Mouse (Mus musculus): Measurements from ENCODE around the gene Rock2. TPM values are rescaled to one million over a fixed set of nuclear protein-coding genes. Genes with fewer than 3 reads are reported as not detected.

Gene Rock2
- total and polyA plus RNA-seq, 2 experiments, result 1.7 to 14.5 TPM

- TF ChIP-seq POLR2A (IDR thresholded peaks at IDR 0.05; ENCODE audit: extremely low read depth, insufficient read depth, low read length) (no peak), CTCF (IDR thresholded peaks at IDR 0.05; ENCODE audit: low read depth, low read length) (no peak)
- Histone ChIP-seq H3K27ac (replicated peaks; ENCODE audit: insufficient read depth, low read depth, low read length) (no peak overlapping the region), H3K4me3 (ENCODE audit: insufficient read depth, low read depth, low read length) (no peak overlapping the region), H3K27me3 (ENCODE audit: control insufficient read depth, insufficient read depth, low read length) (no peaks in the 10 kb centered on the region), H3K79me2 (ENCODE audit: control insufficient read depth, insufficient read depth, low read length) (no peaks in the 10 kb centered on the region), H3K9ac (ENCODE audit: low read depth, low read length) (no peak overlapping the region), H3K36me3 (ENCODE audit: control insufficient read depth, insufficient read depth, low read length) (peaks cover 3% of the 10 kb centered on the region; the same call in 1 of the 2 replicates), H3K4me1 (ENCODE audit: control insufficient read depth, insufficient read depth, low read length) (no peaks in the 10 kb centered on the region)
- 89% methylated on average over 5 of the region's 5 CpGs for WGBS
- no peak for DNase-seq (ENCODE audit: extremely low read depth, low read depth, low spot score)
Measured at GRCm38 (mm10) chr12:16996281-16996680, 101.6 kb downstream of the Rock2 start.

- 94% methylated on average over 5 of the region's 5 CpGs for WGBS
- TF ChIP-seq CTCF (IDR thresholded peaks at IDR 0.05; ENCODE audit: low read depth, low read length) (no peak), POLR2A (IDR thresholded peaks at IDR 0.05; ENCODE audit: extremely low read depth, insufficient read depth, low read length) (no peak)
- H3K4me1 ChIP-seq (ENCODE audit: control insufficient read depth, insufficient read depth, low read length), result no peaks in the 10 kb centered on the region
Measured at GRCm38 (mm10) chr12:16996886-16997462, 102.3 kb downstream of the Rock2 start.

GRCm38 (mm10) chr12:16999146-16999545, 104.5 kb downstream of the Rock2 start:
- TF ChIP-seq POLR2A (IDR thresholded peaks at IDR 0.05; ENCODE audit: extremely low read depth, insufficient read depth, low read length) (no peak), CTCF (IDR thresholded peaks at IDR 0.05; ENCODE audit: low read depth, low read length) (no peak)
- 6% methylated on average over 10 of the region's 10 CpGs for WGBS
- H3K4me3 ChIP-seq (ENCODE audit: insufficient read depth, low read depth, low read length), result no peak overlapping the region

More at GRCm38 (mm10) chr12:16996886-16997462, 102.3 kb downstream of the Rock2 start:
- no peaks in the 10 kb centered on the region for H3K79me2 ChIP-seq (ENCODE audit: control insufficient read depth, insufficient read depth, low read length)
- H3K27me3 ChIP-seq (ENCODE audit: control insufficient read depth, insufficient read depth, low read length), result no peaks in the 10 kb centered on the region
- no peaks in the 10 kb centered on the region; the same call in 1 of the 2 replicates for H3K36me3 ChIP-seq (ENCODE audit: control insufficient read depth, insufficient read depth, low read length)
- DNase-seq (ENCODE audit: extremely low read depth, low read depth, low spot score), result no peak
- no peak overlapping the region for H3K27ac ChIP-seq (replicated peaks; ENCODE audit: insufficient read depth, low read depth, low read length)
- no peak overlapping the region for H3K4me3 ChIP-seq (ENCODE audit: insufficient read depth, low read depth, low read length)
- no peak overlapping the region for H3K9ac ChIP-seq (ENCODE audit: low read depth, low read length)

GRCm38 (mm10) chr12:16999739-17000497, 105.2 kb downstream of the Rock2 start, which contains the start of gene Pqlc3:
Gene Pqlc3 (minus strand): TSS chr12:17000408.
- no peaks in the 10 kb centered on the region for H3K4me1 ChIP-seq (ENCODE audit: control insufficient read depth, insufficient read depth, low read length)
- H3K27ac ChIP-seq (replicated peaks; ENCODE audit: insufficient read depth, low read depth, low read length), result no peak within 1 kb of the TSS
- peak within 1 kb of the TSS; percentile 46; the same call in 1 of the 2 replicates for H3K4me3 ChIP-seq (ENCODE audit: insufficient read depth, low read depth, low read length)
- peak; percentile 20 for DNase-seq (ENCODE audit: extremely low read depth, low read depth, low spot score)
- peak within 1 kb of the TSS; percentile 10; the same call in 1 of the 2 replicates for H3K9ac ChIP-seq (ENCODE audit: low read depth, low read length)
- no peak for TF ChIP-seq CTCF (IDR thresholded peaks at IDR 0.05; ENCODE audit: low read depth, low read length)
- no peak for TF ChIP-seq POLR2A (IDR thresholded peaks at IDR 0.05; ENCODE audit: extremely low read depth, insufficient read depth, low read length)
- no peaks in the 10 kb centered on the region for H3K27me3 ChIP-seq (ENCODE audit: control insufficient read depth, insufficient read depth, low read length)
- 3% methylated on average over 57 of the region's 57 CpGs for WGBS
- H3K36me3 ChIP-seq (ENCODE audit: control insufficient read depth, insufficient read depth, low read length), result no peaks in the 10 kb centered on the region
- no peaks in the 10 kb centered on the region for H3K79me2 ChIP-seq (ENCODE audit: control insufficient read depth, insufficient read depth, low read length)

More at GRCm38 (mm10) chr12:16999146-16999545, 104.5 kb downstream of the Rock2 start:
- H3K27me3 ChIP-seq (ENCODE audit: control insufficient read depth, insufficient read depth, low read length), result no peaks in the 10 kb centered on the region
- no peaks in the 10 kb centered on the region for H3K79me2 ChIP-seq (ENCODE audit: control insufficient read depth, insufficient read depth, low read length)
- H3K9ac ChIP-seq (ENCODE audit: low read depth, low read length), result no peak overlapping the region
- DNase-seq (ENCODE audit: extremely low read depth, low read depth, low spot score), result no peak
- no peaks in the 10 kb centered on the region for H3K36me3 ChIP-seq (ENCODE audit: control insufficient read depth, insufficient read depth, low read length)
- no peaks in the 10 kb centered on the region for H3K4me1 ChIP-seq (ENCODE audit: control insufficient read depth, insufficient read depth, low read length)
- no peak overlapping the region for H3K27ac ChIP-seq (replicated peaks; ENCODE audit: insufficient read depth, low read depth, low read length)

- no peaks in the 10 kb centered on the region for H3K79me2 ChIP-seq (ENCODE audit: control insufficient read depth, insufficient read depth, low read length)
- H3K27me3 ChIP-seq (ENCODE audit: control insufficient read depth, insufficient read depth, low read length), result no peaks in the 10 kb centered on the region
- no peak for TF ChIP-seq POLR2A (IDR thresholded peaks at IDR 0.05; ENCODE audit: extremely low read depth, insufficient read depth, low read length)
- TF ChIP-seq CTCF (IDR thresholded peaks at IDR 0.05; ENCODE audit: low read depth, low read length), result no peak
- 51% methylated on average over 6 of the region's 6 CpGs for WGBS
- no peak overlapping the region for H3K9ac ChIP-seq (ENCODE audit: low read depth, low read length)
- H3K4me3 ChIP-seq (ENCODE audit: insufficient read depth, low read depth, low read length), result no peak overlapping the region
- no peak overlapping the region for H3K27ac ChIP-seq (replicated peaks; ENCODE audit: insufficient read depth, low read depth, low read length)
- no peaks in the 10 kb centered on the region for H3K36me3 ChIP-seq (ENCODE audit: control insufficient read depth, insufficient read depth, low read length)
- H3K4me1 ChIP-seq (ENCODE audit: control insufficient read depth, insufficient read depth, low read length), result no peaks in the 10 kb centered on the region
- DNase-seq (ENCODE audit: extremely low read depth, low read depth, low spot score), result no peak
Measured at GRCm38 (mm10) chr12:17000628-17001027, 105.9 kb downstream of the Rock2 start.

Data from liver, adult 2 months (tissue).